Mouse (Mus musculus) CD4-positive, CD25-positive, alpha-beta regulatory T cell, adult 4 months (primary cell): ENCODE data around the gene Ankrd13b. TPM values are rescaled to one million over a fixed set of nuclear protein-coding genes. Genes with fewer than 3 reads are reported as not detected.

Experiments used
- ATAC-seq: one replicate; pipeline ENCODE4 v1.8.0; 2017
- polyA plus RNA-seq, 2 experiments: library from polyadenylated mRNA; unstranded; fragments of 100-300 nt; shearing (Covaris generic); gene quantifications; one replicate each; pipeline ENCODE4 v1.2.1; 2017

Ankrd13b gene
- polyA plus RNA-seq, 2 experiments from 2014 or later = 1.3 to 1.4 TPM

DNA sequence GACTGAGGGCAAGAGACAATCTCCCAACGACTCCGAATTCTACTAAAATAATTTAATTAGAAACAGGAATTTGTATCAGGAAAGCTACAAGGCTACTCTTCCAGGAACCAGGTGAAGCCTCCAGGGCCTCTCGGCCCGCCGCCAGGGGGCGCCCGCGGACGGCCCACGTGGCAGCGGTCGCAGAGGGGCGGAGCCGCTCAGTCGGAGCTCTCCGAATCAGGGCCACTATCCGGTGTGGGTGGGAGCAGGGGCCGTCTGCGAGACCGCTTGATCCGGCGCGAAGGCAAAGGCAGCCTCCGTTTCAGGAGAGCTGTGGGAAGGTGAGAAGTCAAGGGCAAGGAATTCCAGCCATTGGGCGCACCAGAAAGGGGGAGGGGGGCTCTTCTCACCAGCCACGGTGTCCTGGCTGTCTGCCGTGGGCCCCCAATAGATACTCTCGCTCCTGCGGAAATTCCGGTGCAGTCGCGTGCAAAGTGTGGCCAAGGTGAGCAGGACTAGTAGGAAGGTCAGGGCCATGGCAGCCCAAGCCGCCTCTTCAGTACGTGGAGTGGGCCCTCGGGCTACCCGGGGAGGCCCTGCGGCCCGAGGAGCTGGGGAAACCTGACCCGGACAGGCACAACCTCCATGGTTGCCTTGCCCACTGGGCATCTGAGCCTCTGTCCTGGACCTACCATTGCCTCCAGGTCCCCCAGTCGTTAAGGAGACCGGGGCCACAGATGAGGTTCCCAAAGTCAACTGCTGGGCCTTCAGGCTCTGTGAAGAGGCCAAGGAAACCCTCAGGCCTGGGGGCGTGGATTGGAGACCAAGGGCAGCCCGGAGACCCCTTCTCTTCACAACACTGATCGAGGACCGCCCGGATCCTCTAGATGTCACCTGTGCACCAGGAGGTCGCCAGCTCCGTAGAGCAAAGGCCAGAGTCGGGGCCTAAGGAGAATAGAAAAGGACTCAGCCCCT, 18.9 kb upstream of the Ankrd13b start:
- peak; percentile 79 for ATAC-seq

DNA sequence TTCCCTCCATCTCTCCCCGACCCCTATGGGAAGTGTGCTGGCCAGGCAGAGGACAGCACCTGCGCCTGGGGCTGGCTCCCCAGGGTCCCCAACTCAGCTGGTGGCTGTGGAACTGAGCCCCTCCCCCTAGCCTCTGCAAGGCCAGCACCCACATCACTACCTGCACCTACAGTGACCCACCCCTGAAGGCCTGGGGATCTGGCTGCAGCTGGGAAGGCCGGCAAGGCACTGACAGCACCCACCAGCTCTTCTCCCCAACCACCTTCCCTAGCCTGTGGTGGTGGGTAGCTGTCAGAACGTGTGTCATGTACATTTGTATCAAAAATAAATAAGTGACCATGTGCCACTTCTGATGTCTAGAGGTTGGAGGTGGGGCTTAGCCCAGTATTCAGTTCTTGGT, 17.9 kb upstream of the Ankrd13b start:
- ATAC-seq = no peak

DNA sequence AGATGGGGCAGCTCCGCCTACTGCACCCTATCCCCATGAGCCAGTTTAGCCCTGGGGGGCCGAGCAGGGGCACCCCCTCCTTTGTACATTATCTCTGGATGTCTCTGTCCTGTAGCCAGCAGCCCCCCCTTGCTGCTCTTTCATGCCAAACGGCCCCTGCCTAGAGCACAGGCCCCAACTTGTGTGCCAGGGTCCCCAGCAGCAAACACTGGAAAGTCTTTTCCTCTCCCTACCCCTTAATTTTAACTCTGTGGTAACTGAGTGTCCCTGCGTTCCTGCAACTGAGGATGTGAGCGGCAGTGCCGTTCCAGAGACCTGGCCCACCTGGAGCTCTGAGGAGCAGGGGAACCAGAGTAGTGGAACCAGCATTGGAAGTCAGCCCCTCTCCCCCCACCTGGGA, 17.5 kb upstream of the Ankrd13b start:
- ATAC-seq = no peak

DNA sequence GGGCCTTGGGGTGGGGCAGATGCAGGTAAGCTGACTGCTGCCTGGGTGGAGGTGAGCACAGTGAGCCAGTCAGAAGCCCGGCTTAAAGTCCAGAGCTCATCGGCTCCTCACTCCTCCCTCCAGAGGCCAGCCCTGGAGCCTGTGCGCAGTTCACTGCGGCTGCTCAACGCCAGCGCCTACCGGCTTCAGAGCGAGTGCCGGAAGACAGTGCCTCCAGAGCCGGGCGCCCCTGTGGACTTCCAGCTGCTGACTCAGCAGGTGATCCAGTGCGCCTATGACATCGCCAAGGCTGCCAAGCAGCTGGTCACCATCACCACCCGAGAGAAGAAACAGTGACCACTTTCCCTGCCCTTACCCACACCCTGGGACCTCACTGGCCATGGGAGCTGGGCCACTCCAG, 16.8 kb upstream of the Ankrd13b start:
- no peak for ATAC-seq

DNA sequence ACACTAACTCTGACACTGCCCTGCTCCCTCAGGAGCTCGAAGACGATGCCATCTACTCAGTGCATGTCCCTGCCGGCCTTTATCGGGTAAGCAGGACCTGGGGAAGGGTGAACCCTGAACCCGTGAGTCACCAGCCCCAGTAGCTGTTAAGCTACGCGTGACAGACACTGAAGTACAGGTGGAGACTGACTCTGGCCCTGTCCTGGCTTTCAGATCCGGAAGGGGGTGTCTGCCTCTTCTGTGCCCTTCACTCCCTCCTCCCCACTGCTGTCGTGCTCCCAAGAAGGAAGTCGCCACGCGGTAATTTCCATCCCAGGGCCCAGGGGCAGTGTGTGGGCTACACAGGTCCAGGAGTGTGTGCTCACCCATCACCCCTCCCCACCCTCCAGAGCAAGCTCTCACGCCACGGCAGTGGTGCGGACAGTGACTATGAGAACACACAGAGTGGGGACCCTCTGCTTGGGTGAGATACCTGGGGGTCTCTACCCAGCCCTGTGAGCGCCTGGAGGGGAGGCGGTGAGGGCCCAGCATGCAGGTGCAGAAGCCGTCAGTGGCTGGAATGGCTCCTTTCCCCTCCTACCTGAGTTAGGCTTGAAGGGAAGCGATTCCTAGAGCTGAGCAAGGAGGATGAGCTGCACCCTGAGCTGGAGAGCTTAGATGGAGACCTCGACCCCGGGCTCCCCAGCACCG, 16.0 kb upstream of the Ankrd13b start:
- ATAC-seq = no peak

DNA sequence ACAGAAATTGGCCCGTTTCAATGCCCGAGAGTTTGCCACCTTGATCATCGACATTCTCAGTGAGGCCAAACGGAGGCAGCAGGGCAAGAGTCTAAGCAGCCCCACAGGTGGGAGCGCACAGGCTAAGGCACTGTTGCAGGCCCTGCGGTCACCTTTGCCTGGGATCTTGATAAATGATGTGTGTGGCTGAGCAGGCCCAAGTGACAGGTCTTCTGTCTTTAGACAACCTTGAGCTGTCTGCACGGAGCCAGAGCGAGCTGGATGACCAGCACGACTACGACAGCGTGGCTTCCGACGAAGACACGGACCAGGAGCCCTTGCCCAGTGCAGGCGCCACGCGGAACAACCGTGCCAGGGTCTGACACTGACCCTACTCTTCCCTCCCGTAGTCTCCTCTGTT, 14.9 kb upstream of the Ankrd13b start:
- no peak for ATAC-seq

DNA sequence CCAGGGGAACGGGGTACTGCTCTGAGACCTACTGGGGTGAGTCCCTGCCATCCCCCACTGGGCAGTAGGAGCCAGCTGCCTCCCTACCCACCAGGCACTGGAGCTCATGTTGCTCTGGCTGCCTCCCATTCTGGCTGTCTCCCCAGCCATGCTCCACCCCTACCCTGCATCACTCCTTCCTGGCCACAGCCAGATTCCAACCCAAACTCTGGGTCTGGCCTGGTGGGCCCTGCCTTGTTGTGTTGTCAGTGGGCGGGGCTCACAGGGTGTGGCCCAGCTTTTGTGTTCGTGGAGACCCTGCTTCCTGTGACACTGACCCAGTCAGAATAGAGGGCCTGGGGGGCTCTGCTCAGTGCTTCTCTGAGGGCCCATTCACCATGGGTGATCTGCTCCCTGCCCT, 14.0 kb upstream of the Ankrd13b start:
- no peak for ATAC-seq

DNA sequence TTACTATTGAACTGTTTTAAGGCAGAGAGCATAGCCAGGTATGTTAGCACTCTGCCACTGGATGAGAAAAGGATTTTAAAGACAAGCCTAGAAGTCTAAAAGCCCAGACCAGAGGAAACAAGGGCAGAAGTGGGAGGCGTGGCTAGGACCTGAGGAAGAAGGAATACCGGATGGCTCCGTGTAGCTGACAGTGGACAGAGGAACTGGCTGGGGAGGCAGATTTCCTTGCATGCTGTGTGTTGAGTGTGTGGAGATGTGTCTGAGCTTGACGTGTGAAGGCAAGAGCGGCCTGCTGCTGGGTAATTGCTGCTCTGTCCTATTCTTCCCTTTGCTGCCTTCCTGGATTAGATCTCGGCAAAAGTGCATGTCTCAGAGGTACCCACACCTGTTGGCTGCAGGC, 13.0 kb upstream of the Ankrd13b start:
- ATAC-seq = no peak

DNA sequence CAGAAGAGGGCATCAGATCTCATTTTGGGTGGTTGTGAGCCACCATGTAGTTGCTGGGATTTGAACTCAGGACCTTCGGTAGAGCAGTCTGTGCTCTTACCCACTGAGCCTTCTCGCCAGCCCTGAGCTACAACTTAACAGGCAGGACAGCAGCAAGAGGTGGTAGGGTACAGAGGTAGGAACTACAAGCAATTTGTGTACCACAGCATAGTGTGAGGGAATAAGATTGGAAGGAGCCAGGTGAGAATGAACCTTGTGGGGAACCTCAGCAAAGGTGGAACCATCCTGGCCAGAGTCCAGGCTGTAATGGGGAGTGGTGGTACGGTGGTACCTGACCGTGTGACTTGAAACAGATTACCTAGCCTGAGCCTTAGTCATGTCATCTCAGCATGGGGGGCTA, 12.5 kb upstream of the Ankrd13b start:
- no peak for ATAC-seq

DNA sequence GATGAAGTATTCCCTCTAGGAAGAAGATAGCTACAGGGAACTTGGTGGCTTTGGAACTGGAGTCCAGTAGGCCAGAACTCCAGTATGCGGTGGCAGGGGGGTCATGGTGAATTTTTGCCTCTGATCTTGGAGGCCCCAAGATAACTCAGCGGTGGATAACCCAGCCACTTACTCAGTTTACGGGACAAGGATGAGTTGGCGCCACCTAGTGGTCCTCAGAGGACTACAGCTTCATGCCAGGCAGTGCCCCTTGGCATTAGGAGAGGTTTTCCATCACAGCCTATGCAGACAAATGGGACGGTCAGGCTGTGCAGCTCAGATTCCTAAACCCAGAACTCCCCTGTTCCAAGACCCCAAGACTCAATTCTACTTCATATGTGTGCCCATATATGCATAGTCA, 11.9 kb upstream of the Ankrd13b start:
- ATAC-seq = peak; percentile 81

DNA sequence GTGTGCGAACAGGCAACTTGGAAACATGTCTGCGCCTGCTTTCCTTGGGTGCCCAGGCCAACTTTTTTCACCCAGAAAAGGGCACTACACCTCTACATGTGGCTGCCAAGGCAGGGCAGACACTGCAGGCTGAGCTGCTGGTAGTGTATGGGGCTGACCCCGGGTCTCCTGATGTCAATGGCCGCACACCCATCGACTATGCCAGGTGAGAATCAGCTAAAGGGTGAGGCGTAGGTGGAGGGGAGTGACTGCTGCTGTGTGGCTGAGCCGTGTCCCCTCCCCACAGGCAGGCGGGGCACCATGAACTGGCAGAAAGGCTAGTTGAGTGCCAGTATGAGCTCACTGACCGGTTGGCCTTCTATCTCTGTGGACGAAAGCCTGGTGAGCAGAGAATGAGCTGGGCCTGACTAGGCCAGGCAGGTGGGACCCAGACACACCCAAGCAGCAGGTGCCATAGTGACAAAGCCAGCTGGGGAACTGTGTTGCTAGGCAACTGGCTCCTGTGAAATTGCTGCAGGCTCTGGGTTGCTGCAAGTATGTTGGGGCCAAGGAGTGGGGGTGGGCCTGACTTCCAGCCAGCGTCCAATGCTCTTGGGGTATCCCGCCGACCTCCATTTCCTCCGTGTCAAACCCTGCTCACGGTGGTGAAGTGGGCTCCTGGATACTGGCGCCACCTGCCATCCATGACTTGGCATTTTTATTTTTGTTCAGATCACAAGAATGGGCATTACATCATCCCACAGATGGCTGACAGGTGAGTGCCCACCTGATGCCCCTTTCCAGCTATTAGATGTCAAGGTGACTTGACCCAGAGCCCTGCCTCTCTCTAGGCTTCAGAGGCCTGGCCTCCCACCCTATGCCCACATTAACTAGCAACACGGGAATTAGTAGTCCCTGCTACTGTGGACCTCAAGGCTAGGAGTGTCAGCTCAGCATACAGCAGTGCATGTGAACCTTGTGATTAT, 11.2 kb upstream of the Ankrd13b start:
- ATAC-seq = no peak

DNA sequence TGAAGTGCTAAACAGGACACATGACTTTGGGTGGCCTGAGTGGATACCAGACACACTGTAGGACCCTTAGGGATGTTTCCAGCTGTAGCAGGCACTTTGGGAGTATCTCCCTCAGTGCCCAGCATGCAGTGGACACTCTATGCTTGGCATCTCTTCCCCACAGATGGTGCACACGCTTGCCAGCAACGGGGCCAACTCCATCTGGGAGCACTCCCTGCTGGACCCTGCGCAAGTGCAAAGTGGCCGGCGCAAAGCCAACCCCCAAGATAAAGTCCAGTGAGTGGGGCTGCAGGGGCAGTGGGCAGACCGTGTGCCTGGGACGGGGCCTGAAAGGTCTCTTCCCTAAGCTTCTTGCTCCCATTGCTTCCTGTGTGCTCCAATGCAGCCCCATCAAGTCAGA, 9.9 kb upstream of the Ankrd13b start:
- ATAC-seq = no peak

DNA sequence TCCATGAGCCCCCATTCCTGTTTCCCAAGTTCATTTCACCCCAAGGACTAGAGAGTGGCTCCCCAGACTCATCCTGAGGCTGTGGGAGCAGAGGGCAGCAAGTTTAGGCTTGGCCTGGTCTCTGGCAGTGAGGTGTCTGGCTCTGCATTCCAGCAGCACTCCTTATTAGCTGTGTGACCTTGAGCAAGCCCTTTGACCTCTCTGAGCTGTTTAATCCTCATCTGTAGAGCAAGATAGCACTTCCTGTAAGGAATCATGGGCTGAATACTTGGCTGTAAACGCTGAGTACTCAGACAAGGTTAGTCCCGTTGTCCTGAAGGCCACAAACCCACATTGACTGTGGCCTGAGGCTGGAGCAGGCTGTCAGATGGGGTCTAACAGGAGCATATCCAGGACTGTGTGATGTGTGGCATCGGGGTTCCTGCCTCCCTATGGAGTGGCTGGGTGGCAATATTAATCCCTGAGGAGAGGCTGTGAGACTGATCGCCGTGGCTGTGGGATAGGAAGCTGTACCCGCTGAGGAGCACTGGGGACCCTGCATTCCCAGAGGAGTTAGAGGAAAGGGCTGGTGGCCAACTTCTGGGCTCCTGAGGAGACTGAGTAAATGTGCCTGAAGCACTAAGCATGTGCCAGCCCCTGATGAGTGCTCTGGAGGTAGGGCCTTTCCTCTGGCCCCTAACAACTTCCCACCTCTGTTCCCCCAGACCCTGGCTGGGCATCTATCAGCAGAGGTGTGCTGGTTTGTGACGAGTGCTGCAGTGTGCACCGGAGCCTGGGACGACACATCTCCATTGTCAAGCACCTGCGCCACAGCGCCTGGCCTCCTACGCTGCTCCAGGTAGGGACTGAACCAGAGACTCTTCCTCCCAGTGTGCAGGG, 9.0 kb upstream of the Ankrd13b start:
- ATAC-seq = no peak

DNA sequence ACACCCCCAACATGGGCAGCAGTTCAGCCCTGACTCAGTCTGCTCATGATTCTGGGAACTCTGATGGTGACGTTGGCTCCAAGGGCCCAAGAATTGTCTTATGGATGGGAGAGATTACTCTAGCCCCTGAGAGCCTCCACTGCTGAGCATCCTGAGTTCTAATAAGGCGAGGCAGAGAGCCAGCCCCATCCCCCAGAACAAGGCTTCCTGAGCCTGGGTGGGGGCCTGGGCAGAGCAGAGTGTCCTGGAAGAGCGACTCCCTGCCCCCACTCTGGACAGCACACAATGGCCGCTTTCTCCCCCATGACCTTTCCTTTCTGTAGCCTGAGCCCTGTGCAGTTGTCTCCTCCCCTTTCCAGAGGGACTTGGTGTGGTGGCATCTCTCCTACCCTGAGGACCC, 8.4 kb upstream of the Ankrd13b start:
- no peak for ATAC-seq

DNA sequence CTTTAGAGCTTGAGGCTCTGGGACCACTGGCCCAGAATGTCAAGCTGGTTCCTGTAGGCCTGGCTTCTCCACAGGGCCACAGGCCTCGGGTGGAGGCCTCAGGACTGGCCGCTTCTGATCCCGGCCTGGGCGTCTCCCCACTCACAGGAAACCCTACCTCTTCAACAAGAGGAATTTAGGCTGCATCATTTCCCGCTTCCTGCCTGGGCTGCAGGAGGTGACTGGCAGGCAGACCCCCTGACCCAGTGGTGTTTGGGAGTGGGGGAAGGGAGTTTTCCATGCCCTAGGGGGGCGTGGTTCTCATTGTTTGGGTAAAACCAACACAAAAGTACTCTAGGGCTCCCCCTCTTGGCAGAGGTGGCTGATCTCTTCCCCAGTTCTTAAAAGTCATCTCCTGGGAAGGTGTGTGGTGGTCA, 7.9 kb upstream of the Ankrd13b start:
- ATAC-seq = no peak

DNA sequence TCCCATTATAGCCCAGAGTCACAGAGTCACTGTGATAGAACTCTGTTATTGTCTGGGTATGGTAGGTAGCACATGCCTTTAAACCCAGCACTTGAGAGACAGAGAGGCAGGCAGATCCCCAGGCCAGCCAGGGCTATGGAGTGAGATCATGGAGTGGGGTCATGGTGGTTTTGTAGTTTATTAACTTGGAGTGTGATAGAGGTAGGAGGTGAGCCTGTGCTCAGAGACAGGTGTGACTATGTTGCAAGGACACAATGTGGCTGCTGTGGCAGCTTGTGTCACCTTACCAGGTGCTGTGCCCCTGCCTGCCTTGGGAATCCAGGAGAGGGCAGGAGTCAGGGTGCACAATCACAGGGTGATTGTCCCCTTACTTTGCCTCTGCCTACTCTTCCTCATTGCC, 6.0 kb upstream of the Ankrd13b start:
- ATAC-seq = no peak

DNA sequence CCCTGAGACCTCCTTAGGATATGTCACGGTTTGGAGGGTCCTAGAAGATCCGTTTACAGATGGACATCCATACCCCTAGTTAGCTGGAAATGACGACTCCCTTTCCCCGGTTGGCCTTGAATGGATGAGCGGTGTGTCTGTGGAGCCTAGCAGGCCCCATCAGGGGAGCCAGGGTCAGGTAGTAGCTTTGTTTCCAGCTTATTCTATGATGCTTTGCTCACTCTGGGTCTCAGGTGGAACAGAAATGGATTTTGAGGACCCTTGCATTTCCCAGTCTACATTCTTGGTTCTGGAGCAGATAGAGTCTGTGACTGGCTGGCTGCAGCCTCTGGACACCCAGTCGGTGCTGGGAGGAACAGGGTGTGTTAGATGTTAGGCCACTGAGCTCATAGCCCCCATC, 5.3 kb upstream of the Ankrd13b start:
- no peak for ATAC-seq

DNA sequence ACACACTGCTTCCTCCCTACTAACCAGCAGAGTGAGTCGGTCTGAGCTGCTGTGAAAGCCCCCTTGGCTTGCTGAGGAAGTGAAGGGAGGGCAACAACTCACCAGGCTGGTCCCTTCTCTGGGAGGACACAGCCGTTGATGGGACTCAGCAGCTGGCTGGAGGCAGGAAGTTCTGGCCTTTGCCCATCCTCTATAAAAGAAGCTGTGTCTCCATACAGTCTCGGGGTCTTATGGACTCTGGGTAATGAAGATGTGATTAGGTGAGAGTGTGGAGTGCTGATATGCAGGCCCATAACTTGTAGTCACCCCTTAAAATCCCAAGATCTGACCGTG, 4.8 kb upstream of the Ankrd13b start:
- ATAC-seq = no peak

DNA sequence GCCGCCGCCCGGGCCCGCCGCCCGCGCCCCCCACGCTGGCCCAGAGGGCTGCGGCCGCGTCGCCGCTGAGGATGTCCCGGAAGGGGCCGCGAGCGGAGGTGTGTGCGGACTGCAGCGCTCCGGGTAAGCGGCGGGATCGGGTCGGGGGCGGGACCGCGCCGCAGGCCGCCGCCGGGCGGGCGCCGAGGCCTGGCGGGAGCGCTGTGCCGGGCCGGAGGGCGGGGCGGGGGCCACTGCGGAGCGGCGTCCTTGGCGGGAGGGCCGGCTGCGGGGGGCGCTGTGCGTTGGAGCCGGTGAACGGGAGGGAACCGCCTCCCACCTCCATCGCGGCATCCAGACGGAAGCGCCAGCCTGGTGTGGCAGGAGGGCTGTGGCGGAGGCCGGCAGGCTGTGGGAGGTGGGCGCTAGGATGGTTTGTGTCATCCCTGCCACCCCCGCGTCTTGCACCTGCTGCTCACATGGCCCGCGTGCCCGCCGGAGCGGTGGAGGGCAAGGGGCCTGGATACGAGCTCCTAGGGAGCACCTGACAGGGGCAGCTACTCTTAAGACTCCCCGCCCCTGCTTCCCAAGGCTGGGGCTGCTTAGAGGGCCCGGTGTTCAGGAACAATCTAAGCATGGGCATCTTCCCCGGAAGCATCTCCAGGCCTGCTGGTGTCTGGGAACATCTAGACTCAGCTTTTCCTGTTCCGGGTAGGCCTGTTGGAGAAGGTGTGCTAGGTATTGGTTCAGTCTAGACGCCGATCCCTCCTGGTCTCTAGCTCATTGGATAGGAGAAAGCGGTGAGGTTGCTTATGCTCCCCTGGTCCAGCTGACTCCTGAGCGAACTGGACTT, 4.2 kb upstream of the Ankrd13b start, which contains the start of gene Git1:
Gene Git1, plus strand, starts transcription at position 51 of the 832 bp plus-strand sequence.
- ATAC-seq = no peak

DNA sequence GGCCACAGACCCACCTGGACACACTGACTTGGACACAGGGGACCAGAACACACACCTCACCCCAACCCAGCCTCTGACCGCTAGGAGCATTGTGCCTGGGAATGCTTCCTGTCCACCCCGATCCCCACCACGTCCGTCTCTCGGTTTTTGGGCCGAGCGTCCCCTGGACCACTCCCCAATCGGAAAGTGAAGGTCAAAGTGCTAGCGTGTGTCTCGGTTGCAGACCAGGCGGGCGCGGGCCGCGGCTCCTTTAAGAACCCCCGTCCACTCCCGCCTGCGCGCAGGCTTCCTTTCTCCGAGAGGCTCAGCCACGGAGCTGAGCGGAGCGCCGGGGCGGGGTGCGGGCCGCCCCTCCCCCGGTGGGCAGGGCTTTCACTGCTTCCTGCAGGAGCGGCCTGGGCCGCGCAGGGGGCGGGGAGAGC, 3.4 kb upstream of the Ankrd13b start:
- ATAC-seq = peak; percentile 81

DNA sequence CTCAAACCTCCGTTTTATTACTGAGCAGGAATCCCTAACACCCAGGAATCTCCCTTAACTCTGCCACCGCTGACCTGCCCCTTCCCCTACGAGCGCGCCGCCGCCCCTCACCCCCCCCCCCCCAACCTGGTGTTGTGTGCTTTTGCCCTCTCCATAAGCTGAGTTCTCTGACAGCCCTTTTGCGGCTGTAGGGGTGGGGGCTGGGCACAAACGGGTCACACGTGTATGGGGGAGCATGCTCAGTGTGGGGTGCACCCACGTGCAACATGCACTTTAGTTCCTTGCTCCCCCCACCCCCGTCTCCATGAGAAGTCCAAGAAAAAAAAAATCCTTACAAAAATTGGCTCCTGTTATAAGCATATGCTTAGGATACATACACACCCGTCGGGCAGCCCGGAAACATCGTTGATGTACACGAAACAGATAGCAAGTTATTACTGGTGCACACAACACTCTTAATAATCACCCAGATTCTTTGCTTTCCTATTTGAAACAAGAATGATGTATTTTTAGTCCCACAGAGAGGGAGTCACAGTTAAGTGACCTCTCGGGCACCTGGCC, 2.9 kb upstream of the Ankrd13b start:
- no peak for ATAC-seq
